Mouse (Mus musculus) bone marrow, adult 2 months (tissue): ENCODE measurements around the gene G3bp1.

Source experiments
- CTCF ChIP-seq: fragments of 200-500 bp; IDR thresholded peaks from 2 replicates; pipeline ENCODE4 v1.5.1; 2011; ENCODE audit warnings: low read length, control low read depth; ENCODE audit not compliant: control insufficient read depth, insufficient read depth
- POLR2A ChIP-seq: fragments of 200-500 bp; IDR thresholded peaks from 2 replicates; pipeline ENCODE4 v1.6.1; 2011; ENCODE audit warnings: low read depth, mild to moderate bottlenecking, control low read depth, low read length, borderline replicate concordance; ENCODE audit not compliant: control insufficient read depth

GRCm38 (mm10) chr11:55469048-55469843 is at the start of gene G3bp1:
- TF ChIP-seq CTCF (peak; percentile 33; the same call in 1 of the 2 replicates), POLR2A (peak; percentile 99)
